Mouse (Mus musculus): ENCODE measurements at regions not wholly inside any gene's neighbourhood (a gene's known extent, or its start where the extent isn't known, plus 50 kb on each side); places are given as distances from the start of the nearest gene placed in this dataset.

DNA sequence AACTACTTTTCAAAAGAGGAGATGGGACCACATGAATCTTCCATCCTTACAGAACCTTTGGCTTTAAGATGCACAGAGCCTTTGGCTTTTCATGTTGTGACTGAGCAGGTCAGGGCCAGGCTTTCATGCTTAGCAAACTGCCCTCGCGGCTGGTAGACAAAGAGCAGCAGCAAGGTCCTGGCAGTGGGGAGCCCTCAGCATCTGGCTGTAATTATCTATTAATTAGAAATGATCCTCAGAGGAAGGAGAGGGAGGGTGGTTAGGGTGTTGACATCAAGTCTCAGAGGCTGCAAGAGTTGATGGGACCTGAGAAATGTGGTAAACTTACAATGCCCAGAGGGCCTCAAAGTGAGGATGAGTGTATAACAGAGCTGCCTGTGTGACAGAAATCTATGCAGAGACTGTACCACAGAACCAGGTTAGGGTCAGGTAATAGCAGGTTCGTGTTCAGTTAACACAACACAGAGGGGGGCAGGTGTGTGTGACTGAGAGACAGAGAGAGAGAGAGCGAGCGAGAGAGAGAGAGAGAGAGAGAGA is 817.0 kb upstream of the Intu start:
- TF ChIP-seq POLR2A (IDR thresholded peaks at IDR 0.05; ENCODE audit: borderline replicate concordance, low read depth, low read length) (no peak), CTCF (IDR thresholded peaks at IDR 0.05; ENCODE audit: low read depth, low read length) (no peak)
